Mouse (Mus musculus): ENCODE data around the gene Tmeff2. TPM values are rescaled to one million over a fixed set of nuclear protein-coding genes. Genes with fewer than 3 reads are reported as not detected.

Gene Tmeff2
- total RNA-seq, 2 experiments from 2014 or later = 6.6 to 9.3 TPM

DNA sequence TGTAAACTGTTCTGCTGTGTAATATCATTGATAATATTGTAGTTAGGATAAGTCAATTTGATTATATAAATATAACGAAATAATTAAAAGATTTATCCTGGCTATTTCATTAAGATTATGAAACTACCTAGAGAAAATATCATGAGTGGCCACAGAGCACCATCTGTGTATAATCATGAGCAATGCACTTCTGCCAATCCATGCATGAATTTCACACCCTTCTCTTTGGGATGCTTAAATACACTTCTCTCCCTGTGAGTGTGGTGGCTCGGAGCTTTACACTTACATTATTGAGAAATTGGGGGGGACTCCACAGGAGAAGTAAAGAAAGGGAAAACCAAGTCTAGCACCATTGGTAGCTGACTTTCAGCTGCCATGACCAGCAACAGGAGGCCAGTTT, 206.9 kb downstream of the Tmeff2 start:
- no peak for DNase-seq

GRCm38 (mm10) chr1:51114721-51115120, 214.3 kb downstream of the Tmeff2 start:
- DNase-seq = no peak

GRCm38 (mm10) chr1:51115761-51116160, 215.3 kb downstream of the Tmeff2 start:
- DNase-seq = no peak

DNA sequence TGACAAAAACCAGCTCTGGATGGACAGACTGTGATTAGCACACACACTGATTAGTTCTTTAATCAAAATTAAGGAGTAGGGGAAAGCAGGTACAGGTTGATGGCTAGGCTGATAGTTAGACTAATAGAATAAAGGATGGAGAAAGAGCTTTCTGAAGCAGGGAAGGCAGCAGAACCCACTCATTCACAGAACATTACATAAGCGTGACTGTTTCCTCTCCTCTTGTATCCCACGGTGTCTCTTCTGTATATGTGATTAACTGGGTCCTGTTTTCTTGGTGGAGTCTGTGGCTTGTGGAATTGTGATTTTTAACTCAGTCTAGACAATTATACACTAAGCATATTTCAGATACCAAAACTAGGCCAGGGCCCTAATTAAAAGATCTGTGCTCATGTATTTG, 217.4 kb downstream of the Tmeff2 start:
- no peak for DNase-seq

DNA sequence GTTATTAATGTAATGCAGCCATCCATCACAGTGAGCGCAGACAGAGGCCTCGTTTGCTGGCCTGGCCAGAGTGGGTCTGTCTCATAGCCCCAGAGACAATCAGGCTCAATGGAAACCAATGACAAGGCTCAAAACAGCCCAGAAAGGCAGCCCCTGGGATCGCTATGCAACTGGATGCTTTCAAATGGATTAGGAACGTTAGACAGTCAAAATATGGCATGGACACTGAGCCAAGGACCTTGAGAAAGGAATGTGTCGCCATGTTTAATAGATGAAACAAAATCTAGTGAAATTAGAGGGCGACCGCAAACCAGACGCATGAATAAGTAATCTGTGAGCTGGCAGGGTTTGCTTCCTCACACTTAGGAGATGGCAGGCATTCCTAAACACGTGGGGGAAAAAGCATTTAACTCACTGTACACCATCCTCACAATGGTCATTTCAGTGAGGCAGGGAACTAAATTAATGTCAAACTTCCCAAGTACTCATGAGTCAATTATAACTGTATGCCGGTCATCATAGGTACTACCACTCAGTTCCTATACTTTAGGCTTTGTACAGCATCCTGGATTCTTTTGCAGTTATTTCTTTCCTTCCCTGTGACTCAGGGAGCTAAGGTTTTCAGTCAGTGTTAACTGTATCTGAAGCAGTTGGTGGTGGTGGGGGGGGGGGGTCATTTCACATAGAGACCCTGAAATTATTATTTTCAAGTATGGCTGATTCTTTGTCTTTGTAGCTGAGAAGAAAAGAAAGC, 225.4 kb downstream of the Tmeff2 start:
- no peak for DNase-seq

DNA sequence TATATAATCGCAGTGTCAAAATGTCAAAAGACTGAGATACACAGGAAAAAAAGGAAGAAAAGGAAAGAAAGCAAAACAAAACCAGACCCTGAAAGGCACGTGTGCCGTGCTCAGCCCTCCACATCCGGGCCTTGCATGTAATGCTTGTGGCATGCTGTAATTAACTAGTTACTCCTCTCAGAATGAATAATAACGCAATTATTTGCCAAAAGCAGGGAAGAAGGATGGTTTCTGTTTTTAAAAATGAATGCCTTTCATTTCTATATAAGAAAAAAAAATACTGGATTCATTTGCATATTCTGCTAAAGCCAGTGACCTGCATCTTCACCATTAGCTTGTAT, 225.9 kb downstream of the Tmeff2 start:
- no peak for DNase-seq

- no peak for DNase-seq
Observed at GRCm38 (mm10) chr1:51136792-51137191, 236.3 kb downstream of the Tmeff2 start.

DNA sequence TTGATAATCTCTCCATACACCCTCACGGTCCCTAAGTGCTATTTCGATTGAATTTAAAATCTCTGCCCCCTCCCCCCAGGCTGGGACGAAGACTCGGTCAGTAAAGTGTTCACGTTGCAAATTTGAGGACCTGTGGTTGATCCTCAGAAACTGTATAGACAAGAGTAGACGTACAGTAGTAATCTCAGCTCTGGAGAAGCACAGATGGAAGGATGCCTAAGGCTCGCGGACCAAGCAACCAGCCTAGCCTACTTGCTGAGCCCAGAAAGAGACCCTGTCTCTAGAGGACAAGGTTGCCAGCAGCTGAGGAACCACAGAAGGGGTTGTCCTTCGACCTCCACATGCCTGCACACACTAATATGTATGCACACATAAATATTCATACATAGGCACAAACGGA, 239.2 kb downstream of the Tmeff2 start:
- no peak for DNase-seq

DNA sequence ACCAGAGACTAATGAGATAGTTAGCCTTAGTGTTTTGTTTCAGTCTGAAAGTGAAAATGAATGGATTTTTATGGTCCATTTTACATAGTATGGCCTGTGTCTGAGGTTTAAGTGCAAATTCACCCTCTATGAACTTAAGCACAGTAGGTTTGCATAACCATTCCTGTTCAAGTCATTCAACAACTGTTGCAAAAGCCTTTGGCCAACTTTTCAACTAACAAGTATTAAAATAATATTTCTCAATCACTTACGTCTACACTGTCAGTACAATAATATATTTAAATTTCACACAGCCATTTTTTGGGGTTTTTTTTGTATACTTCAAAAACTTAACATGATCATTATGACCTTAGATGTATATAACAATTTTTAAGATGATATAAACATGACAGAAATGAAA, 240.9 kb downstream of the Tmeff2 start:
- no peak for DNase-seq

DNA sequence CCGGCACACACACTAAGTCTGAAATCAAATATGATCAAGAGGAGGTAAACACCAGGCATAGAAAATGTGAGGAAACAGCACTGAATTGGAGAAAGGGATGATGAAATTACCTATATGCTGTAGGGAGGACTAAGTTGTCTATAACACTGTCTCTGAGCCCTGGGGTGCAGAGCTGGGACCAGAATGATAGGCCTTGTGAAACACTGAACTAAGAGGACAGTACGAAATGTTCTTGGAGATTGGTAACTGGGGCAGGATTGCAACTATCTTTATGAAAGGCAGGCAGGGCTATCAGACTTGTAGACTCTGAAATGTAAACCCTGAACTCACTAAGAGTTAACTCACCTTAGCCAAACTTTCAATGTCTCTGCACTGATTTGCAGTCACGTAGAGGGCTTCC, 242.3 kb downstream of the Tmeff2 start:
- no peak for DNase-seq

GRCm38 (mm10) chr1:51145693-51146092, 245.2 kb downstream of the Tmeff2 start:
- no peak for DNase-seq

DNA sequence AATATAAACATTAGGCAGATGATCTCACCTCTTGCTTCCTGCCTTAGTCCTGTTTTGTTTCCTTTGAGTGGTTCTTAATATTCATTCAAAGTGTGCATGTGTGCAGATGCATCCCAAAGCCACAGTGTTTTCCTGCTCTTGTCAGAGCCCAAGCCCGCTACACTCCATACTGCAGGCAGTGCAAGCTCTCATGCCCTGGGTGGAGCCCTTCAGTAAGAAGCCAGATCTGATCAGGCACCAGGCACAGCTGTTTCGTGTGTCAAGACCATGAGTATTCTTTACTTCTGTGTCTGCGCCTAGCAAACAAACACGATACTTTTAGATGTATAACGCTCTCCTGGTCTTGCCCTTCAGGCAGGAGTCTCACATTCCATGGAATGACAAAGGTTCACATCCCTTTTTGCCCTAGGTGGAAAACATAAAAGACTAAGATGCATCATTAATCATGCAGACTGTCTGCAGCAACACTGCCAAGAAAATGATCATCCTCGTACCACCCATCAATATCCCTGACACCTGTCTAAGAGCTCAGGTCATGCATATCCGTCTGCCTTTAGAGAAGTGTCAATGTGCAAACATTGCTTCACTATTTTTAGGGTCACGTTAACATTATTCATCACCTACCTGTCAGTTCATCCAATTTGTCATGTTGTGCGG, 248.2 kb downstream of the Tmeff2 start:
- DNase-seq = peak; percentile 8

- DNase-seq = no peak
Observed at GRCm38 (mm10) chr1:51149488-51149887, 249.0 kb downstream of the Tmeff2 start.

DNA sequence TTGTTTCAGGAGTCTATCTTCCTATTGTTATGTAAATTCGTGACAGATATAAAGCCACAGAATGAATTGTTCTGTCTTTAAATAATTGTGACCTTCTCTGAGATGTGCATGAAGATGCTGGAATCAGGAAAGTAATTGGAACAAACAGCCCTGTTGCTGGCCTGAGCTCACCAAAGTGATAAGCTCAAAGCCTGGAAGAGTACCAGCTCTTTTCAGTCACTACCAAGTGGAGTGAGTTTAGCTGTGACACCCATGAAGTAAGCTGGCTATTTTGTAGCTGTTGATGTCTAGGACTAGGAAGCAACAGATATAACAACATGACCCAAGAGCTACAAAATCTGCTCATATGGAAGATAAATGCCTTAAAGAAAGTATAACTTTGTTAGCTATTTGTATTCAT, 249.4 kb downstream of the Tmeff2 start:
- no peak for DNase-seq

GRCm38 (mm10) chr1:51152017-51152416, 251.6 kb downstream of the Tmeff2 start:
- no peak for DNase-seq

DNA sequence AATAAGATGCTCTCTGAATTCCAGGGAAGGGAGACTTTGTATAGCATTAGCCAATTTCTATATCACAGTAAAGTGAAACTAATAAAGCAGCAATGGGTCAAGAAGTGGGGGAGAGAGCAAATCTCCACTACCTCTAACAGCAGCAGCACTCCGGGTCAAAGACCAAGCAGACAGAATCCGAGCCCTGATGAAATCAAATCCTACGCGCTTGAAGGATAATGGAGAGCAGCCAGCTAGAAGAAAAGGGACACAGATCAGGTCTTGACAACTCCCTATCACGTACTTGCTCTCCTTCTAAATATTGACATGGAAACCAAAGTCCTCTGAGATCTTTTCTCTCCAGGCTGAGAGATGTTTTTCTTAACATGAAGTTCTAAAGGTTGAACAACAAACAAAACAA, 252.4 kb downstream of the Tmeff2 start:
- no peak for DNase-seq

DNA sequence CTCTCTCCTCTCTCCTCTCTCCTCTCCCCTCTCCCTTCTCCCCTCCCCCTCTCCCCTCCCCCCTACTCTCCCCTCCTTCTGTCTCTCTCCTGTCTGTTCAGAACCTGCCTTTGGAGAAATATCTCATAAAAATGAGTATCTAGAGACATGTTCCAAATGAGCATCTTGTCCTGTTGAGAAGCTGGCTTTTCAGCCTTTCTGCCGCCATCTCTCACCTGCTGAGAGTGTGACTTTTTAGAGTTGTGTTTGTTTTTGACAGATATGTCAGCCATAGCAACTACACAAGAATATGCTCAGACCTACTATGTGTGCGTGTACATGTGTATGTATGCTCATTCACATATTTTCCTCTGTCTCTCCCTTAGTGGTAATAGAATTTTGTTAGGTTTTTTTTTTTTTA, 283.8 kb downstream of the Tmeff2 start:
- no peak for DNase-seq

GRCm38 (mm10) chr1:51189008-51189407, 288.6 kb downstream of the Tmeff2 start:
- DNase-seq = no peak

GRCm38 (mm10) chr1:51191253-51191652, 290.8 kb downstream of the Tmeff2 start:
- DNase-seq = no peak

DNA sequence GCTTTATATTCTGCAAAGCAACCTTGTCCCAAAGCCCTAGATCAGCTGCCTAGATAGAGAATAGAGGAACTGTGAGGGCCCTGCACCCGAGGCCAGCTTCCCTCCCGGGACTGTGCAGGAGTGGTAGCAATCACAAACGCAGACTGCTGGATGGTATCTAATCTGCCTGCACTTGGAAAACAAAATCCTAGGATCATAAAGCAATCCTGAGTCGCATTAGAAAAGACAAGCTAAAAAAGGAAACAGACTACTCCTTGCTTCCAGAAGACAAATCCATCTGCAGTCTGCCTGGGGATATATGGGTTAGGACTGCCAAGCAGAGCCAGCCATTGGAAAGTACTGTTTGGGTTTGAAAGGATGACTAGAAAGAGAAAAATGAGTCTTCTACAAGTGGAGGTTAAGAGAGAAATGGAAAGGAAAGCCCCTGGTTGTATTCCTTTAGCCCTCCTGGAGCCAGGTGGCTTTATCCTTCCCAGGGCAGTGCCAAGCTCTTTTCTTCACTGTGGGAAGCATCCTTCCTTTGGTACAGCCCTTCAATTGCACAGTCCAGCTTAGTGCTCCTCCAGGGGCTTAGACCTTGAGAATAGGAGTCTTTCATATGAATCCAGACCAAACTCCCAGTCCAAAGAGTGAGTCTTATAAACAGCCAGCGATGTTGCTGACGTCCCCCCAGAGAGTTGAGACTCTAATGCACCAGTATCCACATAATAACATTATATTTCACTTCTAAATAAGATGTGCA, 291.6 kb downstream of the Tmeff2 start:
- no peak for DNase-seq

GRCm38 (mm10) chr1:51199088-51199830, 298.8 kb downstream of the Tmeff2 start:
- no peak for DNase-seq

GRCm38 (mm10) chr1:51199954-51200353, 299.5 kb downstream of the Tmeff2 start:
- no peak for DNase-seq

- no peak for DNase-seq
Observed at GRCm38 (mm10) chr1:51215631-51216030, 315.2 kb downstream of the Tmeff2 start.
